Mouse (Mus musculus): Measurements from ENCODE around the gene Lmo3. TPM values are rescaled to one million over a fixed set of nuclear protein-coding genes. Genes with fewer than 3 reads are reported as not detected.

Lmo3 gene
- polyA plus RNA-seq, 1 experiment from 2014 or later: 3.5 TPM

DNA sequence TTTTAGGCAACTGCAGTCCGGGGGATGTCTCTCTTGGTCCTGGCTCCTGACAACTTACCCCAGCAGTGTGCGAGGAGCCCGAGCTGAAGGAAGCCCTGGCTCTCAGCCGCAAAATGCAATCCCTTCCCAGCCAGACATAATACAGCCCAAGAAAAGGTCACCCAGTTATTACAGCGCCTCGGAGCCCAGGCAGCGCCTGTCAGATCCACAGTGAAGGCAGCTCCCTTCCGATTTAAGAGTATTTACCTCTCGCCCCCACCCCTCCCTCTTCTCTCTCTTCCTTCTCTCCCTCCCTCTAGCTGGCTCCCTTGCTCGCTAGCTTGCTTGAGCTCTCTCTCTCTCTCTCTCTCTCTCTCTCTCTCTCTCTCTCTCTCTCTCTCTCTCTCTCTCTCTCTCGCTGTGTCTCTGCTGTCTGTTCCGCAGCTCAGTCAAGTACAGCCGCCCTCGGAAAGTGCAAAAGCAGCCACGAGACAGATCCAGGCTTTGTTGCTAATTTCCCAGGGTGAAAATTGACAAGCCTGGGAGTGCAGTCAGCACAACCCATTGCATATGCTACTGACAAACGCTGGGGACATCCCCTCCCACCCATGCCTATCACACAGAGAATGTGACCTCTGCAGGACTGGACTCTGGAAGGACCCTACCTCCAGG, 159.0 kb downstream of the Lmo3 start:
- Histone ChIP-seq H3K4me1 (ENCODE audit: insufficient read depth) (peaks cover 4% of the 10 kb centered on the region; the same call in 1 of the 2 replicates), H3K9ac (peak overlapping the region; percentile 41), H3K9me3 (ENCODE audit: low read depth, low read length) (no peaks in the 10 kb centered on the region), H3K27ac (ENCODE audit: low read depth) (no peak overlapping the region), H3K4me3 (ENCODE audit: low read depth, low read length) (peak overlapping the region; percentile 41), H3K27me3 (ENCODE audit: insufficient read depth, low read length) (peaks cover 3% of the 10 kb centered on the region; the same call in 1 of the 2 replicates), H3K36me3 (ENCODE audit: insufficient read depth) (no peaks in the 10 kb centered on the region), H3K4me2 (peak overlapping the region; percentile 75)
- ATAC-seq (ENCODE audit: insufficient read depth): peak; percentile 61
- TF ChIP-seq CTCF (IDR thresholded peaks at IDR 0.05; ENCODE audit: low read depth): no peak
- under 1% methylated on average over 15 of the region's 16 CpGs for WGBS
- peak; percentile 60 for DNase-seq

DNA sequence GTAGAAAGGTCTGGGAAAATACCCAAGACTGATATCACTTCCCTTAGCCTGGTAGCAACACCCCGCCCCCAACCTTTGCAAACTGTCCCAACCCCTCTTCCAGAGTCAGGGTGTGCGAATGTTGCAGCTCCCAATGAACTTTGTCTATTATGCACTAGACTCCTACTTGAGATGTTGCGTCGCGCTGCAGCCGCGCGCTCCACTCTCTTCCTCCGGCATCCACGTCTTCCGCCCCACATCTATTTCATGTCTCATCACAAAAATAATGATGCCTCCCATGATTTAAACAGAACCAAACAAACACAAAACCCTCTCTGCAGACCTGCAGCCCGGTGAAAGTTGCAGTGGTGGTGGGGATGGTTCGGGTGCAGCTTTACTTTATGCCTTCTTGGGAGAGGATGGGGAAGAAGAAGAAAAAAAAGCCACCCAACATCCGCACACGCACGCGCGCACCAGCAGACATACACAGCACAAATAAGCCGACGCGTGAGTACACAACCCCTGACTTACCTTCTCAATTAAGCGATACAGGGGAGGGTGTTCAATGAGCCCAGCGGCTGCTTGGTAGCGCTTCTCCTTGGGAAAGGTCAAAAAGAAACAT, 159.7 kb downstream of the Lmo3 start:
- no peak for TF ChIP-seq CTCF (IDR thresholded peaks at IDR 0.05; ENCODE audit: low read depth)
- Histone ChIP-seq H3K4me3 (ENCODE audit: low read depth, low read length) (peak overlapping the region; percentile 41), H3K27ac (ENCODE audit: low read depth) (no peak overlapping the region), H3K36me3 (ENCODE audit: insufficient read depth) (no peaks in the 10 kb centered on the region), H3K9ac (peak overlapping the region; percentile 41), H3K4me1 (ENCODE audit: insufficient read depth) (peaks cover 4% of the 10 kb centered on the region; the same call in 1 of the 2 replicates), H3K9me3 (ENCODE audit: low read depth, low read length) (no peaks in the 10 kb centered on the region), H3K27me3 (ENCODE audit: insufficient read depth, low read length) (peaks cover 3% of the 10 kb centered on the region; the same call in 1 of the 2 replicates), H3K4me2 (peak overlapping the region; percentile 75)
- WGBS: under 1% methylated on average over 24 of the region's 24 CpGs
- ATAC-seq (ENCODE audit: insufficient read depth) (peak; percentile 12; the same call in 1 of the 2 replicates), DNase-seq (peak; percentile 33)

DNA sequence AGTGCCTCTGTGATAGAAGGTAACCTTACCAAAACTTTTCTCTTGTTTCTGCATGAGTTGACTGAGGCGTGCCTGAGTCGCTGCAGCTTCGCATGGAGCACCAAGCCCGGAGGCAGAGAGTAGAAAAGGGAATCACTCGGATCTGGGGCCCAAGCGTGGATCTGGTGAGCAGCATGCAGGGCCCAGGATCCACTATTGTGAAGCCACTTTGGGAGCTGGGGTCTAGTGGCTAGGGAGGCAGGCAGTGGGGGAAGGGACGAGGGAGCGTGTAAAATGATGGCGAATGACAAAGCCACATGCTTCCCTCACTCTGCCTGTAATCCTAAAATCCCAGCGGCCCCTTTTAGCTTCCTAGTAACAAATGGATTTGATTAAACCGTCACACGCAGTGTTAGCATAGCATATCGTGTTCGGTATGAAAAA, 160.6 kb downstream of the Lmo3 start:
- 4% methylated on average over 14 of the region's 14 CpGs for WGBS
- Histone ChIP-seq H3K9ac (peak overlapping the region; percentile 36), H3K27me3 (ENCODE audit: insufficient read depth, low read length) (peaks cover 3% of the 10 kb centered on the region; the same call in 1 of the 2 replicates), H3K36me3 (ENCODE audit: insufficient read depth) (no peaks in the 10 kb centered on the region), H3K4me1 (ENCODE audit: insufficient read depth) (peaks cover 4% of the 10 kb centered on the region; the same call in 1 of the 2 replicates), H3K27ac (ENCODE audit: low read depth) (peak overlapping the region; percentile 58; the same call in 1 of the 2 replicates), H3K4me2 (peak overlapping the region; percentile 75), H3K9me3 (ENCODE audit: low read depth, low read length) (no peaks in the 10 kb centered on the region), H3K4me3 (ENCODE audit: low read depth, low read length) (peak overlapping the region; percentile 41)
- ATAC-seq (ENCODE audit: insufficient read depth): peak; percentile 33; the same call in 1 of the 2 replicates
- no peak for TF ChIP-seq CTCF (IDR thresholded peaks at IDR 0.05; ENCODE audit: low read depth)
- DNase-seq: peak; percentile 58

DNA sequence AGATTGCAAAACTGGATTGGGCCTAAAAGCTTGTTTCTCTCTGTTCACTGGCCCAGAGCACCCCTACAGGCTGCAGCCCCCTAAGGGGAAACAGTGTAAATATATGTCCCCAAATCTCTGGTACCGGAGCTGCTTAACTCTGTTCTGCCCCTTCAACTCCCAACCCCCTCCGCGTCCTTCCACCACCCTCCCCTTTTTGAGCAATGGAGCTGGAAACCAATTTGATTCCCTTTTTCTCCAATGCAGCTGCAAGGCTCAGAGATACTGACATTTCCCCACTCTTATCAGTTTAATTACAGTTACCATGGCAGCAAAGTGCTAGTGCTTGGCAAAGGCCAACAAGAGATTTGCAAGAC, 161.3 kb downstream of the Lmo3 start:
- ATAC-seq (ENCODE audit: insufficient read depth) (peak; percentile 52), DNase-seq (peak; percentile 80)
- no peak overlapping the region; the same call in 1 of the 2 replicates for H3K27ac ChIP-seq (ENCODE audit: low read depth)
- no peak for TF ChIP-seq CTCF (IDR thresholded peaks at IDR 0.05; ENCODE audit: low read depth)
- 4% methylated on average over 3 of the region's 3 CpGs for WGBS
- H3K4me2 ChIP-seq: peak overlapping the region; percentile 75
- H3K36me3 ChIP-seq (ENCODE audit: insufficient read depth): no peaks in the 10 kb centered on the region
- no peak overlapping the region; the same call in 1 of the 2 replicates for H3K9ac ChIP-seq
- H3K4me3 ChIP-seq (ENCODE audit: low read depth, low read length): peak overlapping the region; percentile 41
- peaks cover 4% of the 10 kb centered on the region; the same call in 1 of the 2 replicates for H3K4me1 ChIP-seq (ENCODE audit: insufficient read depth)
- H3K27me3 ChIP-seq (ENCODE audit: insufficient read depth, low read length): peaks cover 3% of the 10 kb centered on the region; the same call in 1 of the 2 replicates
- no peaks in the 10 kb centered on the region for H3K9me3 ChIP-seq (ENCODE audit: low read depth, low read length)

DNA sequence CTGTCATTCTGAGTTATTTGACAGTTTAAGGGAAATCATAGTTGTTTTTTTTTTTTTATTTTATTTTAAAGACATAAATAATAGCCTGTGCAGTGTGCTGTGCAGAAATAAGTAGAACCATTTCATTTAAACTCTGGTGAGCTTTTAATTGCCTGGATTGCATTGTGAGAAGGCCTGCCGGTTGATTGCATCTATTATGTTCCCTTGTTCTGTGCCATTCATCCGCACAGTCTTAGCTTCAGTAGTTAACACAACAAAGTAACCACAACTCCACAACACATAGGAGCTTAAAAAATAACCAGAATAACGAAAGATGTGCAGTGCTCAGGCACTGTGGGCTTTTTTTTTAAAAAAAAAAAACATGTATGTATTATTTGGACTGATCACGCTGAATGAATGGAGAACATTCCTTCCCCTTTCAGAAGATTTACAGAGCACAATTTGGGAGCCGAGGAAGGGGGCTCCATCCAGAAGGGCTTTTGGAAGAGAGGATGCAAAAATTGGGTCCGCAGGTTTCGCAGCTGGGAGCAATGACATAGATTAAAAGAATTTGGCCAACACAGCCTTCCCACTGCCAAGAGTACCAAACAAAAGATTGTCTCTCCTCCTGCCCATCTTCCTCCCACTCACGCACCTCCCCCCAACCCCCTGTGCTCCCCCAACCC, 161.8 kb downstream of the Lmo3 start:
- H3K4me2 ChIP-seq: peak overlapping the region; percentile 75
- 43% methylated on average over 8 of the region's 8 CpGs for WGBS
- H3K4me3 ChIP-seq (ENCODE audit: low read depth, low read length): peak overlapping the region; percentile 41
- DNase-seq: no peak
- H3K4me1 ChIP-seq (ENCODE audit: insufficient read depth): peaks cover 4% of the 10 kb centered on the region; the same call in 1 of the 2 replicates
- no peak overlapping the region; the same call in 1 of the 2 replicates for H3K27ac ChIP-seq (ENCODE audit: low read depth)
- ATAC-seq (ENCODE audit: insufficient read depth): no peak
- H3K36me3 ChIP-seq (ENCODE audit: insufficient read depth): no peaks in the 10 kb centered on the region
- peaks cover 3% of the 10 kb centered on the region; the same call in 1 of the 2 replicates for H3K27me3 ChIP-seq (ENCODE audit: insufficient read depth, low read length)
- no peak for TF ChIP-seq CTCF (IDR thresholded peaks at IDR 0.05; ENCODE audit: low read depth)
- H3K9ac ChIP-seq: no peak overlapping the region
- no peaks in the 10 kb centered on the region for H3K9me3 ChIP-seq (ENCODE audit: low read depth, low read length)

DNA sequence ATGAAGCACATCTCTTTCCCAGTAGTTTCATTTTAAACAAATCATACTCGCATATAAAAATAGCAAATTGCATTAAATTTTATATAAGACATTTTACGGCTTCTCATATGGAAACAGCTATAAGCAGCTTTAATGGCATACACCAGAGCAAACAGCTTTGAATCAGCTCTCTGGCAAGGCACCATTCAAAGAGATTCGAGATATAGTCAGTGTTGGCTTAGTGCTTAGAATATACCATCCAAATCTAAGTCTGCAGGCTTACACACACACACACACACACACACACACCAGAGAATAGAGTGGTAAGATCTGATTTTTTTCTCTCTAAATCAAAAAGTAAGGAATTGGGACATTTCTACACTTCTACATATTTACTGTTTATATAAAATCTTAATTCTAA, 169.7 kb downstream of the Lmo3 start:
- DNase-seq (no peak), ATAC-seq (ENCODE audit: insufficient read depth) (no peak)
- H3K4me2 ChIP-seq: no peak overlapping the region
- H3K9ac ChIP-seq: no peak overlapping the region
- H3K9me3 ChIP-seq (ENCODE audit: low read depth, low read length): no peaks in the 10 kb centered on the region
- TF ChIP-seq CTCF (IDR thresholded peaks at IDR 0.05; ENCODE audit: low read depth): no peak
- 78% methylated on average over 3 of the region's 3 CpGs for WGBS
- no peak overlapping the region for H3K4me3 ChIP-seq (ENCODE audit: low read depth, low read length)
- H3K36me3 ChIP-seq (ENCODE audit: insufficient read depth): no peaks in the 10 kb centered on the region
- H3K27me3 ChIP-seq (ENCODE audit: insufficient read depth, low read length): no peaks in the 10 kb centered on the region
- no peak overlapping the region for H3K27ac ChIP-seq (ENCODE audit: low read depth)
- H3K4me1 ChIP-seq (ENCODE audit: insufficient read depth): no peaks in the 10 kb centered on the region

DNA sequence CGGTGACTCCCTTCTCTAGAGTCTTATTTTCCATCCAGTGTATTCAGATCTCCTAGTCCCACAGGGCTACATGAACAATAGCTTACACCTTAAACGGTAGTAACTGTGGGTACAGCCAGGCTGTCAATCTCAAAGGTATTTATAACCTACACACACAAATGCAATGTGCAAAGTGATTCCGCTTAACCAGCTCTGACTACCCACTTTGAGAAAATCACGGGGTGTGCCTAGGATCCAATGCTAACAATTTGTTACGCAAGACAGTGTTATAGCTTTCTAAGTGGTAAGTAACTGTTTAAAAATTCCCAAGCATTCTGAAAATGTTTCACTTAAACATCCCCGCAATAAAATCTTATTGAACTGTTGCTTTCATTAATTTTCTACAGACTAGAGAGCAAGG, 179.7 kb downstream of the Lmo3 start:
- ATAC-seq (ENCODE audit: insufficient read depth): no peak
- no peak for DNase-seq
- TF ChIP-seq CTCF (IDR thresholded peaks at IDR 0.05; ENCODE audit: low read depth): no peak
- Histone ChIP-seq H3K9me3 (ENCODE audit: low read depth, low read length) (no peaks in the 10 kb centered on the region), H3K9ac (no peak overlapping the region), H3K4me3 (ENCODE audit: low read depth, low read length) (no peak overlapping the region), H3K4me1 (ENCODE audit: insufficient read depth) (no peaks in the 10 kb centered on the region), H3K4me2 (no peak overlapping the region), H3K36me3 (ENCODE audit: insufficient read depth) (no peaks in the 10 kb centered on the region), H3K27ac (ENCODE audit: low read depth) (no peak overlapping the region), H3K27me3 (ENCODE audit: insufficient read depth, low read length) (no peaks in the 10 kb centered on the region)
- WGBS: 69% methylated on average over 6 of the region's 6 CpGs

Data from lung, embryonic 14.5 days (tissue).